Mouse (Mus musculus): ENCODE data around the gene Fnd3c2.

- TF ChIP-seq POLR2A (IDR thresholded peaks at IDR 0.05; ENCODE audit: low read depth, low read length) (no peak), CTCF (IDR thresholded peaks at IDR 0.05; ENCODE audit: borderline replicate concordance, insufficient read depth, low read length) (no peak)
These were observed 46.1 kb downstream of the Fnd3c2 start for GRCm38 (mm10) chrX:106209100-106209499.
